Mouse (Mus musculus): ENCODE measurements around the gene Ube2d1. TPM values are rescaled to one million over a fixed set of nuclear protein-coding genes. Genes with fewer than 3 reads are reported as not detected.

The Ube2d1 gene
- total and polyA plus RNA-seq, 3 experiments: 1.0 to 7.7 (median 3.8) TPM

DNA sequence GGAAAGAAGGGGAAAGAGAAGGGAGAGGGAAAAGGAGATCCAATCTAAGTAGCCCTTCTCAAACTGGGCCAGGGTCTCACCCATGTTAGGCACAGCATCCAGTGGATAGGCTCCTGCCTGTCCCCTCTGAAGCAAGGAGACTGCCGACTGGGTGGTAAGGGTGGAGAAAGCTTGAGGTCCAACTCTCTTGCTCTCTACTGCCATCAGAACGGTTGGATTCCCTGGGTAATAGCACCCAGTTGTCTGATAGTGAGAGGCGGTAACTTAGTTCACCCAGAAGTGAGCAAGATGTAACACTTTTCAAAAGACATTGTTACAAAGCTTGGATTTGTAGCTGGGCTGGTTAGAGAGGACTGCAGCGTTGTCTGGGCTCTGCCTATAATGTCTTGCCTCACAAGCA lies 8.2 kb upstream of the Ube2d1 start:
- in situ Hi-C loops (cut with MboI; ENCODE audit: low pct_ligation_motif_present, low pct_unique_long_range_greater_than_20kb, low sequenced_read_pairs) (loop anchor here (5.0 to 10.0 kb wide), 2 partner anchors 36 to 58 kb away; partner anchors contain the start of gene Tfam), dilution Hi-C loops (cut with MboI; ENCODE audit: extremely low pct_ligation_motif_present, extremely low pct_unique_long_range_greater_than_20kb, low sequenced_read_pairs) (no loop called here)
- peaks cover 3 to 24% of the 10 kb centered on the region in 2 experiments; a peak in 3 of 4 replicates for H3K4me1 ChIP-seq (ENCODE audit: control insufficient read depth in 1 of 2, insufficient read depth in 2 of 2)
- H3K27me3 ChIP-seq (replicated peaks): peaks cover 9% of the 10 kb centered on the region
- DNase-seq (ENCODE audit: extremely low read depth): peak; percentile 32
- H3K4me3 ChIP-seq (replicated peaks in 1 of 3; ENCODE audit: low read depth in 2 of 3, low read length in 2 of 3, poor library complexity in 1 of 3): no peak overlapping the region
- no peak overlapping the region for H3K9ac ChIP-seq (ENCODE audit: insufficient read depth, low read depth)
- no peak overlapping the region for H3K27ac ChIP-seq (ENCODE audit: insufficient read depth, low read depth)
- no peaks in the 10 kb centered on the region for H3K36me3 ChIP-seq (replicated peaks in 1 of 2; ENCODE audit: control insufficient read depth in 1 of 2, insufficient read depth in 1 of 2, low read length in 1 of 2)
- no peaks in the 10 kb centered on the region for H3K79me2 ChIP-seq (replicated peaks; ENCODE audit: control insufficient read depth, extremely low read depth, insufficient read depth, poor library complexity, severe bottlenecking)
- no peak overlapping the region for H3K4me2 ChIP-seq (ENCODE audit: insufficient read depth, low read depth, poor library complexity, severe bottlenecking)
- H3K9me3 ChIP-seq (replicated peaks; ENCODE audit: low read length): no peaks in the 10 kb centered on the region
- TF ChIP-seq RAD21 (IDR thresholded peaks at IDR 0.05; ENCODE audit: low read depth, low read length) (peak; percentile 27), CHD1 (IDR thresholded peaks at IDR 0.05; ENCODE audit: low read depth, low read length) (no peak), CTCF (conservative IDR thresholded peaks at IDR 0.05 in 1 of 2, IDR thresholded peaks at IDR 0.05 in 1 of 2; ENCODE audit: low read depth in 2 of 2, low read length in 2 of 2) (peak in 1 of 2 experiments; percentile 52; a peak in 2 of 4 replicates)

DNA sequence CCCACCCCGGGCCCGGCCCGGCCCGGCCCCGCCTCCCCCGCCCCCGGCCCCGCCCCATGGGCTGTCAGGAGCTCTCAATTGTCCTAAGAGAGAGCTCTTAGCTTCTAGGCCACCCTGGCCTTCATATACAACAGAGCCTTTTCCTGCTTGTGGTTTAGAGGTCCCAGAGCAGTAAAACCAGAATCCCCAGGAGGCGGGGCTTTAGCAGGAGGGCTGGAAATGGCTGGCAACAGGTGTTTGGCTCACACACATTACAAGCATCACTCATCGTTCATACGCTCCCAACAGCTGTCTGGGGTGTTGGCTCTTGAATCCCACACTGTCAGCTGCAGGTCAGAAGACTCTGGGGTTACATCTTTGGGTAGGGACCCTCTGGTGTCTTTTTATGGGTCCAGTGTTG lies 7.2 kb upstream of the Ube2d1 start:
- 0 out of 2 replicates have a peak overlapping the region, but pooled peaks have one; percentile 19 for H3K27ac ChIP-seq (ENCODE audit: insufficient read depth, low read depth)
- peak; percentile 90 for DNase-seq (ENCODE audit: extremely low read depth)
- peaks cover 3 to 24% of the 10 kb centered on the region in 2 experiments; a peak in 3 of 4 replicates for H3K4me1 ChIP-seq (ENCODE audit: control insufficient read depth in 1 of 2, insufficient read depth in 2 of 2)
- H3K36me3 ChIP-seq (replicated peaks in 1 of 2; ENCODE audit: control insufficient read depth in 1 of 2, insufficient read depth in 1 of 2, low read length in 1 of 2): no peaks in the 10 kb centered on the region
- in situ Hi-C loops (cut with MboI; ENCODE audit: low pct_ligation_motif_present, low pct_unique_long_range_greater_than_20kb, low sequenced_read_pairs): loop anchor here (5.0 to 10.0 kb wide), 2 partner anchors 35 to 57 kb away; partner anchors contain the start of gene Tfam
- no peaks in the 10 kb centered on the region for H3K79me2 ChIP-seq (replicated peaks; ENCODE audit: control insufficient read depth, extremely low read depth, insufficient read depth, poor library complexity, severe bottlenecking)
- 0 out of 2 replicates have a peak overlapping the region, but pooled peaks have one; percentile 1 for H3K9ac ChIP-seq (ENCODE audit: insufficient read depth, low read depth)
- dilution Hi-C loops (cut with MboI; ENCODE audit: extremely low pct_ligation_motif_present, extremely low pct_unique_long_range_greater_than_20kb, low sequenced_read_pairs): no loop called here
- peak overlapping the region; percentile 39 for H3K4me2 ChIP-seq (ENCODE audit: insufficient read depth, low read depth, poor library complexity, severe bottlenecking)
- H3K27me3 ChIP-seq (replicated peaks): peaks cover 16% of the 10 kb centered on the region
- H3K9me3 ChIP-seq (replicated peaks; ENCODE audit: low read length): no peaks in the 10 kb centered on the region
- no peak overlapping the region for H3K4me3 ChIP-seq (replicated peaks in 1 of 3; ENCODE audit: low read depth in 2 of 3, low read length in 2 of 3, poor library complexity in 1 of 3)
- TF ChIP-seq HCFC1 (IDR thresholded peaks at IDR 0.05; ENCODE audit: low read depth, low read length): no peak
- peak; percentile 73 for TF ChIP-seq TCF12 (IDR thresholded peaks at IDR 0.05; ENCODE audit: low read depth, low read length)
- 0 out of 2 replicates have a peak, but pooled peaks have one; percentile 32 for TF ChIP-seq NELFE (IDR thresholded peaks at IDR 0.05; ENCODE audit: low read depth, low read length)
- peak; percentile 67 for TF ChIP-seq SIN3A (IDR thresholded peaks at IDR 0.05; ENCODE audit: low read length)
- no peak for TF ChIP-seq CTCF (conservative IDR thresholded peaks at IDR 0.05 in 1 of 2, IDR thresholded peaks at IDR 0.05 in 1 of 2; ENCODE audit: low read depth in 2 of 2, low read length in 2 of 2)
- no peak for TF ChIP-seq MXI1 (IDR thresholded peaks at IDR 0.05; ENCODE audit: low read depth, low read length)
- no peak for TF ChIP-seq MAX (IDR thresholded peaks at IDR 0.05; ENCODE audit: low read length)
- no peak for TF ChIP-seq E2F4 (IDR thresholded peaks at IDR 0.05; ENCODE audit: insufficient replicate concordance, low read depth, low read length)
- TF ChIP-seq MEF2A (IDR thresholded peaks at IDR 0.05; ENCODE audit: borderline replicate concordance, low read depth, low read length): no peak
- peak; percentile 49 for TF ChIP-seq BHLHE40 (IDR thresholded peaks at IDR 0.05; ENCODE audit: low read depth, low read length)
- TF ChIP-seq IRF4 (IDR thresholded peaks at IDR 0.05; ENCODE audit: low read depth, low read length): no peak
- no peak for TF ChIP-seq POLR2AphosphoS2 (IDR thresholded peaks at IDR 0.05; ENCODE audit: low read depth, low read length)
- no peak; the same call in 1 of the 2 replicates for TF ChIP-seq EP300 (IDR thresholded peaks at IDR 0.05; ENCODE audit: low read length)
- no peak for TF ChIP-seq RAD21 (IDR thresholded peaks at IDR 0.05; ENCODE audit: low read depth, low read length)
- peak; percentile 34; the same call in 1 of the 2 replicates for TF ChIP-seq POLR2A (IDR thresholded peaks at IDR 0.05; ENCODE audit: low read depth, low read length)
- no peak for TF ChIP-seq KAT2A (IDR thresholded peaks at IDR 0.05; ENCODE audit: insufficient replicate concordance, low read length)
- TF ChIP-seq NRF1 (IDR thresholded peaks at IDR 0.05; ENCODE audit: low read depth, low read length): no peak
- TF ChIP-seq UBTF (IDR thresholded peaks at IDR 0.05; ENCODE audit: low read depth, low read length): no peak
- no peak for TF ChIP-seq ZNF384 (IDR thresholded peaks at IDR 0.05; ENCODE audit: low read depth, low read length)
- TF ChIP-seq MYC (IDR thresholded peaks at IDR 0.05; ENCODE audit: low read depth, low read length): no peak
- no peak for TF ChIP-seq ZMIZ1 (IDR thresholded peaks at IDR 0.05; ENCODE audit: low read depth, low read length)
- no peak for TF ChIP-seq PAX5 (IDR thresholded peaks at IDR 0.05; ENCODE audit: low read length)
- TF ChIP-seq CHD2 (IDR thresholded peaks at IDR 0.05; ENCODE audit: low read length): peak; percentile 10; the same call in 1 of the 2 replicates
- no peak for TF ChIP-seq TBP (conservative IDR thresholded peaks at IDR 0.05; ENCODE audit: low read depth, low read length)
- TF ChIP-seq ETS1 (conservative IDR thresholded peaks at IDR 0.05; ENCODE audit: low read depth, low read length): peak; percentile 74
- no peak for TF ChIP-seq ZKSCAN1 (IDR thresholded peaks at IDR 0.05; ENCODE audit: borderline replicate concordance, low read depth, low read length)
- no peak for TF ChIP-seq USF2 (conservative IDR thresholded peaks at IDR 0.05; ENCODE audit: low read depth, low read length)
- no peak for TF ChIP-seq MAZ (IDR thresholded peaks at IDR 0.05; ENCODE audit: low read depth, low read length)
- TF ChIP-seq JUN (IDR thresholded peaks at IDR 0.05; ENCODE audit: insufficient read depth, low read depth, low read length): no peak
- no peak for TF ChIP-seq GABPA (IDR thresholded peaks at IDR 0.05; ENCODE audit: insufficient replicate concordance, low read depth, low read length)
- no peak for TF ChIP-seq JUND (conservative IDR thresholded peaks at IDR 0.05; ENCODE audit: low read depth, low read length)
- TF ChIP-seq SMC3 (IDR thresholded peaks at IDR 0.05; ENCODE audit: low read depth, low read length): no peak
